Mouse (Mus musculus): Measurements from ENCODE around the gene Lamb2. TPM values are rescaled to one million over a fixed set of nuclear protein-coding genes. Genes with fewer than 3 reads are reported as not detected.

Lamb2 gene
- polyA plus RNA-seq (2015; fragmentation: Nextera tagmentation; extraction: Ambion mirVana): 70.2 and 71.7 TPM in 2 replicates

DNA sequence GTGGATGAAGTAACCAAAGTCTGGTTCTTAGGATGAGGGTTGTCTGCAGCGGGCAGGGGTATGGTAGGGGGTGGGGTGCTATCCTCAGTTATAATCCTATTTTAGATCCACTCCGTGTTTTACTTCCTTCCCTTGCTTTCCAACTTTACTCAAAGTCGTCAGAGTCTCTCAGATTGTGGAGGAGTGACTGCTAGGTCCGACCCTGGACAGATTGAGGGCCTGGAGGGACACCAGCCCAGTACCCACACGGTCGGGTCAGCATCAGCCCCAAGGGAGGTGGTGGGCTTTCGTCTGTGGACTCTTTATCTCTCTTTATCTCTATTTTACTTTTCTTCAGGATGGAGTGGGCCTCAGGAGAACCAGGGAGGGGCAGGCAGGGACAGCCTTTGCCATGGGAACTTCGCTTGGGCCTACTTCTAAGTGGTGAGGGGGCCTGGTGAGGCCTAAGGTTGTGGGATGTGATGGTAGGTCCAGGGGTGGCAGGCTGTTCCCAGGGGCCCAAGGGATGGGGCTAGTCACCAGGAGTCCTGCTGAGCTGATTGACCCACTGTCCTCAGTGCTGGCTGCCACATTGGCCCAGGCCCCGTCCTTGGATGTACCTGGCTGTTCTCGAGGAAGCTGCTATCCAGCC is at the start of gene Lamb2:
Gene Lamb2 (plus strand): TSS at position 16 of the 631 bp plus-strand sequence.
- Histone ChIP-seq H3K36me3 (peaks cover 34% of the 10 kb centered on the region), H3K4me1 (peaks cover 27% of the 10 kb centered on the region), H3K4me3 (replicated peaks) (peak within 1 kb of the TSS; percentile 63), H3K27ac (replicated peaks) (peak within 1 kb of the TSS; percentile 91), H3K27me3 (no peaks in the 10 kb centered on the region), H3K4me2 (replicated peaks) (peak within 1 kb of the TSS; percentile 80), H3K9ac (peak within 1 kb of the TSS; percentile 69), H3K9me3 (replicated peaks) (no peaks in the 10 kb centered on the region)
- ATAC-seq (ENCODE audit: insufficient number of reproducible peaks, low FRiP score, low TSS enrichment, low read depth): peak; percentile 44
- 6% methylated on average over 10 of the region's 10 CpGs for WGBS

DNA sequence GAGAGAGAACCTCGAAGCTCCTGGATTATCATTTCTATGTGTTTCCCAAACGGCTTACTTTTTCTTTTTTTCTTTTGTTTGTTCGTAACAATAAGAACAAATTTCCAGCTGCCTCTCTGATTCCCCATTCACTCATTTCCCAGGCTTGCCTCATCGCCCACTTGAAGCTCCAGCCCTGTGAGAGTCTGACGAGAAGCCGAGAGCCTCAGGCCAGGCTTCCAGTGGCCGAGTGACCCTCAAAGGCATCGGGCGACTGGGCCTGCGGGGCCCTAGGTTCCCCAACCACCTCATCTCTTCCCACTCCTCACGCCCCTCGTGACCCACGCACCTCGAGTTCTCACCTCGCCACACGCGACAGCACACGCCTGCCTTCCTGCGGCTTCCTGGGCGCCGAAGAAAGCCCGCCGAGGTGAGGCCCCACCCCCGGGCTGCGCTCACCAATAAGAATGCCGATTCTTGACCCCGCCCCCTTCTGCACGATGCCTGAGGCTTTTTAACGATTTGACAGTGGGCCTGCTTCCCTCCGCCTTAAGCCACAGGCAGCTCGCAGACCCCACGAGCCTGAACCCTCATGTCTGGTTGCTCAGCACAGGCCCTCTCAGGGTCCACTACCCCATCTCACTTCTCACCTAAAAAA is 48.0 kb upstream of the Lamb2 start:
- no peak for ATAC-seq (ENCODE audit: insufficient number of reproducible peaks, low FRiP score, low TSS enrichment, low read depth)
- 45% methylated on average over 32 of the region's 32 CpGs for WGBS
- Histone ChIP-seq H3K36me3 (no peaks in the 10 kb centered on the region), H3K27me3 (no peaks in the 10 kb centered on the region), H3K9ac (no peak overlapping the region), H3K4me1 (peaks cover 4% of the 10 kb centered on the region; the same call in 1 of the 2 replicates), H3K4me2 (replicated peaks) (peak overlapping the region; percentile 44), H3K9me3 (replicated peaks) (no peaks in the 10 kb centered on the region), H3K27ac (replicated peaks) (no peak overlapping the region), H3K4me3 (replicated peaks) (peak overlapping the region; percentile 32)

DNA sequence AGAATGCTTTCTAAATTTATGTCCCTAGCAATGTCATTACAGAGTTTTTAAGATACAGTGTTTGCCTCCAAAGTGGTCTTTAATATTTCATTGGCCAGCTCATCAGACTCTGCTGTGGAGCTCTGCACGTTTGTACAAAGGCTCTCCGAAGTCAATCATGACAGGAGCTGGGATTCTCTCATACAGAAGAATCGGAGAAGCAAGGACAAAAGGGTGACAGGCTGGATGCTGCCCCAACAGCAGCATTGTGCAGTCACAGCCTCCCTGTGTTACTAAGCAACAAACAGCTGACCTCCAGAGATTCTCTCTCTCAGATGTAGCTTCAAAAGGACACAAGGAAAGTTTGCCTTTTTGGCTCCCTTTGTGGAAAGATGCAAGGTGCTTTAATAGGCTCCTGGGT is 43.4 kb upstream of the Lamb2 start, which contains the start of gene BC048562:
Gene BC048562 (plus strand): TSS at position 301 of the 400 bp plus-strand sequence.
- no peaks in the 10 kb centered on the region for H3K9me3 ChIP-seq (replicated peaks)
- 69% methylated on average over 3 of the region's 3 CpGs for WGBS

DNA sequence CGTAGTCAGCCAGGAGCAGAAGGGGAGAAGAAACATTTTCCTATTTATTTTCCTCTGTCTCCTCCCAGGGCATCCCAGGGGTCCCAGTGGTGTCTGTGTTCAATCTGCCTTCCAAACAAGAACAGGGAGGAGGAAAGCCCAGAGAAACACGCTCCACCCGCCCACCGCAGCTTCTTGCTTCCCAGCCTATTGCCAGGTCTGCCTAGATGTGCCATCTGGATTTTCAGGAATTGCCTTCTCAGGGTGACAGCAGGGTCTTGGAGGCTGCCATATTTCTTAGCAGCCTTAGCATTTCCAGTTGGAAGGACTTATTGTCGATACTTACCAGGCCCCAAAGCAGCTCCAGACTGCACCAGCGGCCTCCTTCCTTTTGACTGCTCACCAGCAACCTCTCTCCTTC is 40.4 kb upstream of the Lamb2 start:
- H3K36me3 ChIP-seq: no peaks in the 10 kb centered on the region
- no peak for ATAC-seq (ENCODE audit: insufficient number of reproducible peaks, low FRiP score, low TSS enrichment, low read depth)
- H3K9me3 ChIP-seq (replicated peaks): no peaks in the 10 kb centered on the region
- no peak overlapping the region for H3K4me2 ChIP-seq (replicated peaks)
- H3K27ac ChIP-seq (replicated peaks): peak overlapping the region; percentile 22; the same call in 1 of the 2 replicates
- H3K4me1 ChIP-seq: peaks cover 24% of the 10 kb centered on the region
- 57% methylated on average over 6 of the region's 6 CpGs for WGBS
- no peak overlapping the region for H3K9ac ChIP-seq
- H3K27me3 ChIP-seq: no peaks in the 10 kb centered on the region
- no peak overlapping the region for H3K4me3 ChIP-seq (replicated peaks)

More for the DNA sequence above, 43.4 kb upstream of the Lamb2 start, which contains the start of gene BC048562:
- no peak within 1 kb of the TSS for H3K9ac ChIP-seq
- no peak within 1 kb of the TSS for H3K27ac ChIP-seq (replicated peaks)
- no peak within 1 kb of the TSS for H3K4me3 ChIP-seq (replicated peaks)
- H3K27me3 ChIP-seq: no peaks in the 10 kb centered on the region
- ATAC-seq (ENCODE audit: insufficient number of reproducible peaks, low FRiP score, low TSS enrichment, low read depth): no peak
- H3K4me2 ChIP-seq (replicated peaks): no peak within 1 kb of the TSS
- no peaks in the 10 kb centered on the region for H3K36me3 ChIP-seq
- peaks cover 23% of the 10 kb centered on the region for H3K4me1 ChIP-seq

DNA sequence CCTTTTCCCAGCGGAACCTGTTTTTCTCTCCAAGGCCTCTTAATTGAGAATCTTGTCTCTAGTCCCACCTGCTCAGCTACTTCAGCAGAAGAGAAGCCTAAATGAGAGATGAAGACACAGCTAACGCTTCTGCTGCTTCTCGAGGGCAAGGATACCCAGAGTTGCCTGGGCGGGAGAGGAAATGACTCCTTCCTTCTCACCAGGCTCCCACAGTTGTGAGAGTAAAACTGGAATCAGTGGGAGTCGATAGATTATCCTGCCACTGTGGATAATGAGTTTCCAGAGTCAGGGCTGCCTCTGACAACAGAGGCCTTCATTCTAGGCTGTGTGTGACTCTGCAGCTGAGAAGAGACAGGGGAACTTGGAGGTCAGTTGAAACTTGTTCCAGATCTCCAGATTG is 39.1 kb upstream of the Lamb2 start:
- no peak overlapping the region for H3K27ac ChIP-seq (replicated peaks)
- ATAC-seq (ENCODE audit: insufficient number of reproducible peaks, low FRiP score, low TSS enrichment, low read depth): no peak
- no peaks in the 10 kb centered on the region for H3K27me3 ChIP-seq
- no peak overlapping the region for H3K4me2 ChIP-seq (replicated peaks)
- H3K4me1 ChIP-seq: peaks cover 24% of the 10 kb centered on the region
- no peaks in the 10 kb centered on the region for H3K36me3 ChIP-seq
- H3K9me3 ChIP-seq (replicated peaks): no peaks in the 10 kb centered on the region
- H3K9ac ChIP-seq: no peak overlapping the region
- H3K4me3 ChIP-seq (replicated peaks): no peak overlapping the region
- WGBS: 69% methylated on average over 5 of the region's 5 CpGs

DNA sequence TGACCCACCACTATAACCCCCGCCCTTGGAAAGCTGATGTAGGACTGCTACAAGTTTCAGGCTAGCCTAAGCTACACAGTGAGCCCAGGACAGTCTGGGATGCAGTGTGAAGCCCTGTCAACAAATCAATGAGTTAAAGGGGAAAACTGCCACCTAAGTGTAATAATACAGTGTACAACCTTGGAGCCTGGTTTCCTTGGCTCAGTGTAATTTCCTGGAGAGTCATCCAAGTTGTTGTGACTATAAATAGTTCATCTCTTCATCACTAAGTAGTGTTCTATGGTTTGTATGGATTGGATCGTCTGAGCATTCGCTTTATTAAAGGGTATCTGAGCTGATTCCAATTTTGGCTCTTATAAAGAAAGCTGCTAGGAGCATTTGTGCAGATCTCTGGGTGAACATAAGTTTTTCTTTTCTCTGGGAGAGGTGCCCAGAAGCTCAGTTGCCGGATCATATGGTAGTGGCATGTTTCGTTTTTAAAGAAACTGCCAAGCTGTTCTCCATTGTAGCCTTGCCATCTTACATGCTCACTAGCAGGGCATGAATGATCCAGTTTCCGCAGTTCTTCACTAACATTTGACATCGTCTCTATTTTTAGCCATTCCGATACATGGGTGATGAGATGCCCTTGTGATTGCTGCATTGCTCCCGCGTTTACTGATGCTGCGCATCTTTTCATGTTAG is 38.2 kb upstream of the Lamb2 start:
- H3K9me3 ChIP-seq (replicated peaks): no peaks in the 10 kb centered on the region
- peak overlapping the region; percentile 65 for H3K27ac ChIP-seq (replicated peaks)
- ATAC-seq (ENCODE audit: insufficient number of reproducible peaks, low FRiP score, low TSS enrichment, low read depth): no peak
- H3K4me1 ChIP-seq: peaks cover 24% of the 10 kb centered on the region
- no peak overlapping the region for H3K9ac ChIP-seq
- 59% methylated on average over 11 of the region's 11 CpGs for WGBS
- H3K4me3 ChIP-seq (replicated peaks): no peak overlapping the region
- no peaks in the 10 kb centered on the region for H3K36me3 ChIP-seq
- no peaks in the 10 kb centered on the region for H3K27me3 ChIP-seq
- 0 out of 2 replicates have a peak overlapping the region, but pooled peaks have one; percentile 4 for H3K4me2 ChIP-seq (replicated peaks)

DNA sequence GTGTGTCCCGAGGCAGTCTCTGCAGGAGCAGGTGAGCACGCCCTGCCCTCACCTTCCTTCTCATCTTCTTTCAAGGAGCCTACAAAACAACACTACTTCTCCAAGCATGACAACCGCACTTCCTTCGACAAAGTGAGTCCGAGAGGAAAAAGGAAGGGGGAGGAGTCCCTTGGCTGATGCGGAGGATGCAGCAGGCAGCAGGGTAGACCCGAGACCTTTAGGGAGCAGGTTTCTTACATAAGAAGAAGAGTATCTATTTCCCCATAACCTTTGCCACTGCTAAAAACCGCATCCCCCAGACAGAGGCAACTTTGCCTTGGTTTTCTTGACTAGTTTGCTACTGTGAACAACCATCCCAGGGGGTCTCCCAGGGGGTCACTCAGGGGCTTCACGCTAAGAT is 34.4 kb upstream of the Lamb2 start:
- Histone ChIP-seq H3K36me3 (peaks cover 13% of the 10 kb centered on the region; the same call in 1 of the 2 replicates), H3K9me3 (replicated peaks) (no peaks in the 10 kb centered on the region), H3K4me2 (replicated peaks) (no peak overlapping the region), H3K4me3 (replicated peaks) (no peak overlapping the region), H3K4me1 (peaks cover 27% of the 10 kb centered on the region), H3K27ac (replicated peaks) (no peak overlapping the region), H3K9ac (no peak overlapping the region), H3K27me3 (no peaks in the 10 kb centered on the region)
- WGBS: 56% methylated on average over 9 of the region's 9 CpGs
- ATAC-seq (ENCODE audit: insufficient number of reproducible peaks, low FRiP score, low TSS enrichment, low read depth): no peak

DNA sequence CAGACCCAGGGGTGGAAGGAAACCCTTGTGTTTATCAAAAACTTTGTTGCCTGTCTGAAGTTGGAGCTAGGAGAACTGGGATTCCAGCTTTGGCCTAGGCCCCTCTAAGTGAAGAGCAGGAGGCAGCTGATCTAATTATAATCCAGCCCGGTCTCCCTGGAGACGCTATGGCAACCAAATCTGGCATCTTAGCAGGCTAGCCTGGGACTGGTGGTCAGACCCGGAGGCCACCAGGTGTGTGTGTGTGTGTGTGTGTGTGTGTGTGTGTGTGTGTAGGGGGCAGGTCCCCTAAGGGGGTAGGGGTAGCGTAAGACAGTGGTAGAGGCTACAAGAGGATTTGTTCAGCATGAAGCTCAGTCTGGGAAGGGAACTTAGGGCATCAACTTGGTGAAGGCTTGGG is 29.7 kb upstream of the Lamb2 start:
- WGBS: 39% methylated on average over 4 of the region's 4 CpGs
- H3K27ac ChIP-seq (replicated peaks): peak overlapping the region; percentile 41; the same call in 1 of the 2 replicates
- no peak for ATAC-seq (ENCODE audit: insufficient number of reproducible peaks, low FRiP score, low TSS enrichment, low read depth)

DNA sequence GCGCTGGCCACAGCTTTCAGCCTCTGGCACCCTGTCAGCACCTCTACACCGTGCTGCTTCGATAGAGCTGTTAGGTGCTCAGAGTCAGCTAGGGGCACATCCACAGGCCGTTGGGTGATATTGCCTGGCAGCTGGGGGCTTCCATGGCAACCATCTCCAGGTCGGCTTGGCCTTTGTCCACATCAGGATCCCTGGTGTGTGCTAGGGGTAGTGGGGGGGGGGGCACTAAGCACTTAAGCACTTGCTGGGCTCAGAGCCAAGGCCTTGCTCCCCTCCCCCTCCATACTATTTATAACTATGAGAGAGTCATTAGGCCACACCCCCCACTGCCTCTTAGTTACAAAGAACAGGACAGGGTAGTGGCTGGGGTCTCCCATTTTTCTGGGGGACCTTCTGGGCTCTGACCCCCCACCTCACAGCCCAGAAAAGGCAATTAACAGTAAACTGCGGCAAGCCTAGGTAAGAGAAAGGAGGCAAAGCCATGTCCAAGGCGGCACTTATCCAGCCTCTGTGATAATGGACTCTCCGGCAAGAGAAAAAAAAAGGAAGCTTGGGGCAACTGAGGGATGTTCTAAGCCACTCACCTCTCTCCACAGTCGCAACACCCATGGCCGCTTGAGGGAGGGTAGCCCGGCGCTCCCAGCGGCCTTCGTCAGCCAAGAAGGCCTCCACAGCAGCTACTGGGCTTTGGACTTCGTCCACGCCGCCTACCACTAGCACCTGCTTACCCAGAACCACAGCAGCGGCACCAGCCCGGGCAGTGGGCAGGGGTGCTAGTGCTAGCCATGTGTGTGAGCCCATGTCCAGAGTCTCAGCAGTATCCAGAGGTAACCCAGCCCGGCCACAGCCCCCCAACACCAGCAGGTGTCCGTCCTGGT is 29.0 kb upstream of the Lamb2 start:
- H3K27me3 ChIP-seq: no peaks in the 10 kb centered on the region
- H3K27ac ChIP-seq (replicated peaks): peak overlapping the region; percentile 41; the same call in 1 of the 2 replicates
- H3K4me3 ChIP-seq (replicated peaks): peak overlapping the region; percentile 62; the same call in 1 of the 2 replicates
- H3K36me3 ChIP-seq: peaks cover 13% of the 10 kb centered on the region; the same call in 1 of the 2 replicates
- peaks cover 51% of the 10 kb centered on the region for H3K4me1 ChIP-seq
- no peak for ATAC-seq (ENCODE audit: insufficient number of reproducible peaks, low FRiP score, low TSS enrichment, low read depth)
- H3K9me3 ChIP-seq (replicated peaks): no peaks in the 10 kb centered on the region
- 63% methylated on average over 21 of the region's 21 CpGs for WGBS
- no peak overlapping the region for H3K9ac ChIP-seq
- H3K4me2 ChIP-seq (replicated peaks): peak overlapping the region; percentile 86

More for the DNA sequence above, 29.7 kb upstream of the Lamb2 start:
- Histone ChIP-seq H3K4me3 (replicated peaks) (no peak overlapping the region), H3K4me1 (peaks cover 51% of the 10 kb centered on the region), H3K9me3 (replicated peaks) (no peaks in the 10 kb centered on the region), H3K4me2 (replicated peaks) (peak overlapping the region; percentile 86; the same call in 1 of the 2 replicates), H3K9ac (no peak overlapping the region), H3K36me3 (peaks cover 13% of the 10 kb centered on the region; the same call in 1 of the 2 replicates), H3K27me3 (no peaks in the 10 kb centered on the region)

DNA sequence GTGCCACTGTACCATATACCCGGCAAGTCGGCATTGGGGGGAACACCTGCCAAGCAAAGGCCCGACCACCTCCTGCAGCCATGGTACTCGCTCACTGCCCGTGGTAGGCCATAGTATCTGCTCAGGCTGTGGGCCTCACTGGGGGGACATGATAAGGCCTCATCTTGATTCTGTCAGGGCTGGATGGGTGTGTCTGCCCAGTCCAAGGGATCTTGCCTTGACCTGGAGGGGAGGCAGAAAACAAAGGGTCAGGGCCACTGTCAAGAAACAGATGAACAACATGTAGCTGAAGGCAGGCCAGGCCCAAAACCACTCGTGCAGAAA is 28.4 kb upstream of the Lamb2 start:
- 87% methylated on average over 6 of the region's 6 CpGs for WGBS
- Histone ChIP-seq H3K27me3 (no peaks in the 10 kb centered on the region), H3K4me1 (peaks cover 51% of the 10 kb centered on the region), H3K27ac (replicated peaks) (peak overlapping the region; percentile 41; the same call in 1 of the 2 replicates), H3K36me3 (peaks cover 13% of the 10 kb centered on the region; the same call in 1 of the 2 replicates), H3K4me2 (replicated peaks) (peak overlapping the region; percentile 86), H3K4me3 (replicated peaks) (peak overlapping the region; percentile 62), H3K9me3 (replicated peaks) (no peaks in the 10 kb centered on the region), H3K9ac (no peak overlapping the region)
- no peak for ATAC-seq (ENCODE audit: insufficient number of reproducible peaks, low FRiP score, low TSS enrichment, low read depth)

Measured in embryonic facial prominence, embryonic 15.5 days (tissue).